Mouse (Mus musculus): ENCODE data around the gene Sidt2.

Sidt2 gene

DNA sequence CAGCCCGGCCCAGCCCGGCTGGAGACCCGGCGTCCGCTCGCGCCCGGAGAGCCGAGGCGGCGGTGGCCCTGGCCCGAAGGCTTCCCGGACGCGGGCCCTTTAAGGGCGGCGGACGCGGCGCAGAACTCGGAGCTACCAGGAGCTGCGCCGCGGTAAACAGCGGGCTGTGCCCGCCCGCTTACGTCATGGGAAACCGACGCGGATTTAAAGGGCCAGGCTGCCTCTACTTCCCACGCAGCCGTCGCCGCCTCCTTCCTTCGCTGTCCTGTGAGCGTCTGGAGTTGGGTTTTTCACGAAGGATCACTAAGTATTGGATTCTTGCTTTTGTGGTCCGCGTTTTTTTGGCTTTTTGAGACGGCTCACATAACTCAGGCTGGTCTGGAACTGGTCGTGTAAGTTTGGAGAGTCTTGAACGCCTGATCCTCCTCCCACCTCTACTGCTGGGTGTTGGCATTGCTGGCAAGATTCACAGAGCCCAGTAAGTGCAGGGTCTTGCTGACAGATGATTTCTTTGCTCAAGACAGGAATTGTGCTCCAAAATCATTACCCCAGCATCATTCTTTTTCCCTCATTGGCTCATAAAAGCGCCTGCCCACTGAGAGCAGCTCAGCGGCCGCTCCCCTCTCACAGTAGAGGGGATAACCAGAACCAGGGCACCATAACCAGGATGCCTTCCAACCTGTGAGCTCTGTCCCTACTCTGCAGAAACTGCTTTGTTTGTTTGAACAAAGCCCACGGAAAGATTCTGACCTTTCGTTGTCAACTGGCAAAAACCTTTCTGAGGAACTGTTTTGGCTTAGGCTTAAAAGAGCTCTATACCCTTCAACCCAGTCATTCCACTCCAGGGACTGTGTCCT is at the start of gene Sidt2:
Sidt2 (minus strand) TSS at position 152 of the 857 bp plus-strand sequence.
- DNase-seq (ENCODE audit: low spot score in 2 of 2) = peak in 1 of 2 experiments; percentile 90

DNA sequence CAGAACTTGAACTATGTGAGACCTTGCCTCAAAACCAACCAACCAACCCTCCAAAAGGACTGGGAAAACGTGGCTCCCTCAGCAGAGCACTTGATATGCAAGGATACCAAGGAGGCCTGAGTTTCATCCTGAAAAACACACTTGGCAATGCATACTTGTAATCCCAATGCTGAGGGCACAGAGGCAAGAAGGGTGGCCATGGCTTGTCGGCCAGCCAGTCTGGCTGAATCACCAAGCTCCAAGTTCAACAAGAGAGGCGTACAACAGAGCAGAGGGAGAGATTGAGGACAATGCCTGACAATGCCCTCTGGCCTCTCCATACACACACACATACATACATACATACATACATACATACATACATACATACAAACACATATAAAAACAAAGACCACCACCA is 49.5 kb upstream of the Sidt2 start:
- no peak for DNase-seq (ENCODE audit: low spot score in 2 of 2)

DNA sequence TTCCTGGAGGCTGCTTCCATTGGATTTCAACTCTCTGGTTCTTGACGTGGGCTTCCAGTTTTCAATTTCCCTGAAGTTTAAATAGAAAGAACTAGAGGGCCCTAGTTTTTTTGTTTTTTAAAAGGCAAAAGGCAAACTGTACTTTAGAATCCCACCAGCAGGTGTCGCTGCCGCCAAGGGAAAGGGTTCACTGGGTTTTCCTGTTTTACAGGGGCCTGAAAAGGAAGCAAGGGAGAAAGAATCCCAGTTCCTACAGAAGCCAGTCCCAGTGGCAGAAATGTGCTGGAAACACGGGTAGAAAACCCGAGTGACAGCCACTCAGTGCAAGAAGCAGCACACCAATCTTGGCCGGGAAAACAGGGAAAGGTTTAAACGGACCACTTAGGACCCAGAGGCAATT is 48.7 kb upstream of the Sidt2 start:
- peak; percentile 83 to 86 for DNase-seq (ENCODE audit: low spot score in 2 of 2)

DNA sequence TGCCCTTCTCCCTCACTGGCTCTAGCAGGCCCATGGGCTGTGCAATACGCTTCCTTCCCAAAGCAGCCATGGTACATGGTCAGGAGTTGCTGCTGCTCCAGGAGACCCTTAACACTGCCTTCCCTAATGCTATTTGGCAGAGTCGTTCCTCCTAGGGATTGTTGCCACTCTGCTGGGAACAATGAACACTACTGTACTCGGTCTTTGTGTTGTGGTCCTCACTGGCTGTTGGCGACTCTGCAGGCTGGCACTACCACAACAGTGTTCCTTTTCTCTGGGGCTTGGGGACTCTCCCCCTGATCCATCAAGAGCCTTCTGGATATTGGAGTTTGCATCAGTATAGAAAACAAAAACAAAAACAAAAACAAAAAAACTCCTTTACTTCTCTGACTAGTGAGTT is 44.0 kb upstream of the Sidt2 start:
- no peak for DNase-seq (ENCODE audit: low spot score in 2 of 2)

DNA sequence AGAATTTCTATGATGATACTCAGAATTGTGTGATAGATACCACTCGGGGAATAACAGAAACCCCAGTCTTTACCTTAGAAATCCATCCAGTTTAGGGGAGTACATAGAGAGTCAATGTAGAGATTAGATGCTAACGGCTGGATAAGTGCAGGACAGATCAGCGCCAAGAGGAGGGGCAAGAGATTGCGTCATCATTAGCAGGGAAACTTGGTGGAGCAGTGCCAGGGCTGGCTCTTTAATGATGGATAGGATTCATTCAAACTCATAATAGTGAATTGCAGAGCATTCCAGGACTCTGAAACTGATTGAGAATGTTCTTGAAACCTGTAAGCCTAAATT is 30.1 kb upstream of the Sidt2 start:
- DNase-seq (ENCODE audit: low spot score in 2 of 2) = peak in 1 of 2 experiments; percentile 49

DNA sequence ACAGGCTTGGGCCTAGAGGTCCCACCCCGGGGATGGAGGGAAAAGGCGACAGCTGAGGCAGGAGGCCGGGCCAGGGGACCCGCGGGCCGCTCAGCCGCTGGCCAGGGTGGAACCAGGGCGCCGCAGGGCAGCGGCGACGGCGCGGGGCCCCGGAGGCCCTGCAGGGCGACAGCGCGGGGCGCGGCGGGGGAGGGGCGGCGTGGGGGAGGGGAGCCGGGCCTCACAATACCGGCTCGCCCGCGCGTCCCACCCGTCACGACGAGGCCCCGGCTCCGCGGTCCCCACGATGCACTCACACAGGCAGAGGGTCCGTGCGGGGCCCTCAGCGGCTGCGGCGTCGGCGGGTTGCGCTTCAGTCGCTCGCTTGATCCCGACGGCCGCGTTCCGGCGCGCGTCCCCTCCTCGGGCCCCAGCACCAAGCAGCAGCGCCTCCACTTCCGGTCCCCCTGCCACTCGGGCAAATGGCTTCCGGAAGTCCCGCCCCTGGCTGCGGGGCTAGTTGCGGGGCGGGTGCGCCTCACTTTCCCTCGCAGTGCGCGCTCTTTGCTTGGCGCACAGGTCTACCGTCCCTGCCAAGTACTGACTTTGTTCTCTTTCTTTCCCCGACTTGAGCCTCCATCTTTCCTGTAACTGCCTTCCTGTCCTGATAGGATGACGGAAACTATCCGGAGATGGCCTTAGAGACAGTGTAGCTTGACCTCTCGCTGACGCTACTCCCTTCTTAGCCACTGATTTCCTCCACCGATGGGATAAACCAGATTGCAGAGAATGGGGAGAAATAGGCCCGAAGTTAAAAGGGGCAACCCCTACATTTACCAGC is 29.6 kb upstream of the Sidt2 start:
- DNase-seq (ENCODE audit: low spot score in 2 of 2) = peak; percentile 85 to 93

DNA sequence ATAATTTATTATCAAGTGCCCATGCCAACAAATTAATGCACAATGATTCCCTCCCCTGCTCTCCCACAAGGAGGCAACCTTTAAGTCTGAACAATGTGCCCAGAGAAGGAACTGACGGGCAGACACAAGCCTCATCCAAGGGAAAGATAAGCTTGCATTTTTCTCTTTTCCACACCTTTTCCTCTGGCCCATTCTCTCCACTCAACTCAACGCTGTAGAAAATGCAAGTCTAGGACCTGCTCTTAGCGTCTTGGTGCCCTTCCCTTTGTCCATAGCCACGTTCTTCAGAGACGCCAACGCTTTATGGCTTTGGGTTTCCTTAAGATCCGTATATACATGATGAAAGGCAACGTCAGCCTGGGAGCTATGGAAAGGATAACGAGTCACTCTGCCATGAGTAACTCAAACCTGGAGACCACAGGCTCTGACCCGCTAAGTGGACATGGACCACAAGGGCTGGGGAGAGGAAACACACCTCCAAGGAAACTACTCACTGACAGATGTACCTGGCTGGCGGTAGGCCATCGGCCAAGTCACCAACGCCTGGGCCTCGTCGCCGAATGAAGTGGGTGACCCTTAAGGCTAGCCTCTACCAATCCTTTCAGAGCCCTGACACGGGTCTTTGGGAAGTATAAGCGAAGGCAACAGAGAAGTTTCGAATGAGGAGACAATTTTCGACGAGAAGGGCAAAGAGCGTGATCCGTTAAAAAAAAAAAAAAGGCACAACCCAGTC is 28.8 kb upstream of the Sidt2 start:
- DNase-seq (ENCODE audit: low spot score in 2 of 2) = peak; percentile 51 to 62

DNA sequence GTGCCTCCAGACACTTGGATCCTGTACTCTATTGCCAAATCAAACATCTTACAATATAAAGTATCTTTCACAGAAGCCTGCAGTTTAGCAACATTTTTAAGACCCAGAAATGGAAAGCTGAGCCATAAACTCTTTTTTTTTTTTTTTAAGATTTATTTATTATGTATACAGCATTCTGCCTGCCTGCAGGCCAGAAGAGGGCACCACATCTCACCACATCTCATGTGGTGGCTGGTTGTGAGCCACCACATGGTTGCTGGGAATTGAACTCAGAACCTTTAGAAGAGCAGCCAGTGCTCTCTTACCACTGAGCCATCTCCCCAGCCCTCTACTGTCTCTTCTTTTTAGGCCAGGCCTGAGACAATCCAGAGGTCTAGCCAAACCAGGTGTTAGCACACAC is 26.3 kb upstream of the Sidt2 start:
- DNase-seq (ENCODE audit: low spot score in 2 of 2) = peak in 1 of 2 experiments; percentile 33

DNA sequence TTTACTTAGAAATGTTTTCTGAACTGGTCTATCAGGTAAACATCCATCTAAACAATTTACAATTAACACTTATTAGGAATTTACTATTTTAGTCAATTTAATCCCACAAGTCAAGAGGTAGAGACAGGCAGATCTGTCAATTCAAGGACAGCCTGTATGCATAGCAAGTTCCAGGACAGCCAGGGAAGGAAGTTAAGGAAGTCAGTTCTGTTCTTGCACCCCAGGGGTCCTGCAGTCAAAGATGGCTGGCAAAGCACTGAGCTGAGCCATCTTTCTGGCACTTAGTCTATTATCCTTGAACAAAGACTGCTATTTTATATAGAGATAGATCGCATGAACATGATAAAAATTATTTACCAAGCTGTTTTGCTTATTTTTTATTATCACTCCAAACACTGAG is 25.6 kb upstream of the Sidt2 start:
- DNase-seq (ENCODE audit: low spot score in 2 of 2) = no peak

DNA sequence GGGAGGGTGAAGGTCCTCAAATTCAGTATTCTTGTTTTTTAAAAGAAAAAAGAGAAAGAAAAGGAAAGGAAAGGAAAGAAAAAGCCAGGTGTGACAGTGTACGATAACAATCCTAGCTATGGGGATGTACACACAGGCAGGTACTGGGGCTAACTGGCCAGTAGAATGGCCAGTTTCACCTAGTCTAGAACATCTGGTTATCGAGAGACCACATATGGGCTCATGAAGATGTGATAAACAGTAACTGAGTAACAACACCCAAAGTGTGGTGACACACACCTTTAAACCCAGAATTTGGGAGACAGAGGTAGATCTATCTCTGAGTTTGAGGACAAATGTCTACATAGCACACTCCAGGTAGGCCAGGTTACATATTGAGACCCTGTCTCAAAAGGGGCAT is 24.7 kb upstream of the Sidt2 start:
- DNase-seq (ENCODE audit: low spot score in 2 of 2) = no peak

DNA sequence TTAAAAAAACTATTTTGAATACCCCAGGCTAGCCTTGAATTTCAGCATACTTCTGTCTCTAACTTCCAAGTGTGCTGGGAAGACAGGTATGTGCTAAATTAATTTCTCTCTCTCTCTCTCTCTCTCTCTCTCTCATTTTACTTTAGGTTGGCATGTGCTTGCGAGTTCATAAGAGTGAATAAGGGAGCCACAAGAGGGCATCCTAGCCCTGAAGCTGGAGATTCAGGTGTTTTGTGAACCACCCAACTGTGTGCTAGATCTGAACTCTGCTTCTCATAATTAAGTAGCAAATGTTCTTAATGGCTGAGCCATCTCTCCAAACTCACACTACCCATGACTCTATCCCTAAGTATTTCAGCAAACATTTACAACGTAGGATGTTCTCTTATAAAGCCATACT is 21.8 kb upstream of the Sidt2 start:
- DNase-seq (ENCODE audit: low spot score in 2 of 2) = no peak

DNA sequence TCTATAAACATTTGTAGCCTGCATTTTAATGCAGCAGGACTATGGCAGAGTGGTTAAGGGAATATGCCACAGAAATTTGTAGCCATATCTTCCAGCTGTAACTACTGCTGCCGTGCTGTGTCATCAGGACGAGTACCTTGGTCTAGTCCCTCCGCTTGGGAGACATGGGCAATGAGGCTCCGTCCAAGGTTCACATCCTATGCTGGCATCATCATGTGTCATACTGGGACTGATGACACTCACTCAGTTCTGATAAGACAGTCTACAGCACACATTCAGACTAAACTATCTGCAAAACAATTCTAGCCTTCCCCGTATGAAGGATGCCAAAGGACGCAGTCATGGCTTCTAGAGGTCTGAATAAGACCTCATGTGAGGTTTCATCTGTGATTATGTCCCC is 8.5 kb upstream of the Sidt2 start:
- DNase-seq (ENCODE audit: low spot score in 2 of 2) = no peak

DNA sequence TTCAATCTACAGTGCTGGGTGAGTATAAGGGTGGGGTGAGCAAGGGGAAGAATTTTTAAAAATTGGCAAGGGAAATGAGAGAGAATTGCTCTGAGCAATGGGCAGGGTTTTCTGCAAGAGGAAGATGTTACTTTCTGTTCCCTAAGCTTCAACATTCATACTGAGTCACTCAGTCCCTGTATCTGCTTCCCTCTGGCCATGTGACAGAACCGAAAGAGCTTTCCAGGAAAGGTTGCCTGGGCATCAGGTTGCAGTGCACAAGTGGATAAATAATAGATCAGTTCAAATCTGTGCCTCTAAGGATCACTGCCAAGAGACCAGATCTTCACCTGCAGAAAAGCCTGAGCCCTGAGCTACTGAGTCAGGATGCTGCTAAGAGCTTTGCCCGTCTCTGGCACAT is 6.8 kb upstream of the Sidt2 start:
- DNase-seq (ENCODE audit: low spot score in 2 of 2) = no peak

DNA sequence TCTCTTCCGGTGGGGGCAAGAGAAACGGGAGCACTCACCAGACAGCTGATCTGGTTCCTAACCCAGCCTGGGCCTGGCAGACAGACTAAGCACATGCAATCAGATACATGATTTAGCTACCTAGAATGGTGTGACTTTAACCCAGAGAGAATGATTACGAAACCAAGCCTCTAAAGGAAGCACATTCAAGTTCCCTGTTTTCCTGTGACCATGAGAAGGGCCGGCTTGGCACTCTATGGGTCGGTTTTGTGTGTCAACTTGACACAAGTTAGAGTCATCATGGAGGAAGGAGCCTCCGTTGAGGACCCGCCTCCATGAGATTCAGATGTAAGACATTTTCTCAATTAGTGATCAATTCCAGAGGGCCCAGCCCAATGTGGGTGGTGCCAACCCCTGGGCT is 4.6 kb upstream of the Sidt2 start:
- no peak for DNase-seq (ENCODE audit: low spot score in 2 of 2)

DNA sequence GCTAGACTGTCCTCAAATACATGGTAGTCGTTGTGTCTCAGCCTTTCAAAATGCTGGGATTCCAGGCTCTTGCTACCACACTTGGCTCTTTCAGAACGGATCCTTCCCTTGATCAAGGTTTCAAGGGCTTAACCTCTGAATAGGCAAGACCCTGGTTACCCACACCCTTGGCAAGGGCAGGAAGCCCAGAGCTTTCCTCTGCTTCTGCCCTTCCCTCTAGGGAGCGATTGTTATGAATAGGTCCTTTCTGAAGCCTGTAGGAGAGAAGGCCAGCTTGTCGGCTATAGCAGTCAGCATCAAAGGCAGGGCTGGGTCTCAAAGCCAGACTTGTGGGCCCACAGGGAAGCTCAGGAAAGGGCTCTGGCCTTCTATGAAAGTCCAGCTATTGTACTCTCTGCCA is 3.8 kb upstream of the Sidt2 start:
- DNase-seq (ENCODE audit: low spot score in 2 of 2) = no peak

DNA sequence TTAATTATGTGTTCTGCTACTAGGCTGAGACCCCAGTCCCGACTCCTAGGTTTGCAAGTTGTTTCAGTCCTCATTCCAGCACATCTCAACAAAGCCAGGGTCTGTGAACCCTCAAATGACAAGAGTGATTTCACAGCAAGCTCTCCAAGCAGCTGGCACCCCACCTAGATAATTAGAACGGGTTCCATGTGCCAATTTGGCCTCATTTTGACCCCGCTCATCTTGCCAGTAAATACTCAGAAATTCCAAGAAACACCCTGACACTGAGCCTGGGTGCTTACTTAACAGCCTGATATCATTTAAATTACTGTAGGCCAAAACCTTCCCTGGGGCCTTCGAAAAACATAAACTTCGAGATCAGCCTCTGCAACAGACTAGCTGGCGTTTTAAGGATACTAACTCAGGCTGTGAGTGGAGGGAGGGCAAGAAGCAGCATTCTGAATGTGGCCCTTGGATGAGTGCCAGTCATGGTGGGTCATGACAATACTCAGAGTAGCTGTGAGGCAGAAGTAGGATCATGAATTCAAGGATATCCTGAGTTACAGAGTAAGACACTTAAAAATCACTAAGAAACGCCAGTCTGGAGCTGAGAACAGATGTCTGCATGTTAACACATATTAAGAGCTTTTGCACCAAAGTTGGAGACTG is 3.1 kb upstream of the Sidt2 start:
- DNase-seq (ENCODE audit: low spot score in 2 of 2) = no peak

DNA sequence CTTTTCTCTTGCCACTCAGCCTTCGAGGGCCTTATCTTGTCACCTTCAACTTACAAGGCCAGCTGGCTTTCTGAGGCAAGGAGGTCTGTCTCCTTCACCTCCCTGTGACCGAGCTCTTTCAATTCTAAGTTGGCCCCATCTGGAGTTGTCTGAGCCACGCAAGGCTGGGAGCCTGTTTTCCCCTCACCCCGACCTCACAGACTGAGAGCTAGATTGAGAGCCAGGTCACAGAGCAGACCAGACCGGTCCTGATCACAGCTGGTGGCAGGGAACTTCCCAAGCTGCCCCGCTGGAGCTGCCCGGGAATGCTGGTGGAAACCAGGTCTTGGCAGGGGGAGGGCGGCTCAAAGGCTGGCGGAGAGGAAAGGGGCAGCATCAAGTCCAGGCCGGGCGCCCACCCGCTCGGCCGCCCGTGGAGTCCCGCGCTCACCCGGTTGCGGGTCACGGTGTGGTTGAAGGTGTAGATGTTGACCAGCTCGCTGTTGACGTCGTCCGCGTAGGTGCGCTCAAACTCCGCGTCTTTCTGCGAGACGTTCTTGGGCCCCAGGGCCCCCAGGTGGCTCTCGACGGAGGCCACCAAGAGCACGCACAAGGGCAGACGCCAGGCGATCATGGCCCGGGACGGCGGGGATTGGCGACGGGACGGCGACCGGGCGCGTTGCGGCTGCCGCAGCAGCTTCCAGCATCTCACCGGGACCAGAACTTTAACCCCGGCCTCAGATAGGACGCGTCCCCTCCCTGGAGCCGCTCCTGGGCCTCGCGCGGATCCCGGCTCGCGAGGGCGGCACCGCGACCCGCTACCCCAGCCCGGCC is 558 bp downstream of the Sidt2 start:
- DNase-seq (ENCODE audit: low spot score in 2 of 2) = peak; percentile 65 to 78

DNA sequence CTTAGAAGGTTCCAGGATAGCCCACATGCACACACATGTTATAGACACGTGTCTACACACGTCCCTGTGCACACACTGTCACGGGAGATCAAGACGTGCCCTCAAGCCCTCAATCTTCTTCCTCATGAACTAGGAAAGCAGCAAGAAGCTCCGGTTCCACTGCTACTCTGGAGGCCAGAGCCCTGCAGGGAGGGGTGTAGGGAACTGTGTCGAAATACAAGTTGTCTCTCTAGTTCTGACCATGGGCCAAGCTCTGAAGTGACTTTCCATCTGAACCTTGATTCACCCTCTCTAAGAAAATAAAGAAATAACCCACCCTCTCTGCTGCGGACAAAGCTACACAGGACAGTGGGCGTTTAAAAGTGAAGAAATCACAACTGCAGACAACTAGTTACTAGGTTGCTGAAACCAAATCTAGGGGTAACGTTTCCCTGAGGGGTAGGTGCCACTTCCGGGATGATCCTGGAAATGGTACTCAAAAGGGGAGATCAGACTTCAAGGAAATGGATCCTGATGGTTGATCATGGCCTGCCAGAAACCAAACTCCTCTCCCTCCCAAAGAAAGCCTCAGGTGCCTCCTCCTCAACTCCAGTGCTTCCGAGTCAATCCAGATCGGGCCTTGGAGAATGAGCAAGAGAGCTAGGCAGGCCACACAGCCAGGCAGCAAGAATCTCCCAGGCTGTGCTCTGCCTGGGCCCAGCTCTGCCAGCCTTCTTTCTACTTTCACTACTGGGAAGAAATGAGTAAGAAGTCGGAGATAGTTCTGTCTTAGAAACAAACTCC is 1.4 kb downstream of the Sidt2 start:
- DNase-seq (ENCODE audit: low spot score in 2 of 2) = no peak

DNA sequence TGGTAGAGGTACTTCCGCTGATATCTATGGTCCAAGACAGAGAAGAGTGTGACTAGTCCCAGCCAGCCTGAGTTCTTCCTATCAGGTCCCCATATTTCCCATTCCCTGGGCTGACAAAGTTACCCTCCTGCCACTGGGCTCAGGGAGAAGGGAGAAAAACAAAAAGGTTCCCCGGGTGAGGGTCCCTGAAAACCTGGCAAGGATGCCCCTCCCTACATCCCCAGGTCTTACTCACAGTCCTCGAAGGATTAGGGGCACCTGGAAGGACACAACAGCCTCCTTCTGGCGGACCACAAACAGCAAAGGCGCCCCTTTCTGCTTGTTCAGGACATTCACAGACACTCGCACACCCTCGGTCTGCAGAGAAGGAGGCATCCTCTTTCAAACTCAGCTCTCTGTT is 2.2 kb downstream of the Sidt2 start:
- no peak for DNase-seq (ENCODE audit: low spot score in 2 of 2)

DNA sequence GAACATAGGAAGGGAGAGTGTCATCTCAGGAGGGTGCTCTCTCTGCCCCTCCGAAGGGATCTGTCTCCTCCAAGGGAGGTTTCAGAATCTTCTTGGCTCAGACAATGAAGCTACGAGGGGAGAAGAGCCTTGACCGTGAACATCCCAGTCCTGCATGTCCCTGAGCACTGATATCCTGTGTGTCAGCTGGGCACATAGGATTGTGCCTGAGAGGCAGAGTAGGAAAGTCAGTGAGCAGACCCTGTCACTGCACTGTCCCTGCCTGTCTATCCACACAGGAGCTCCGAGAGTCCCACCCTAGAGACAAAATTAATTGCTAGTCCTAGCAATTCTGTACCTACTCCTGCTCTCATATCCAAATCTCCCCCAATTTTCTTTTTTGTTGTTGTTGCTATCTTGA is 3.0 kb downstream of the Sidt2 start:
- no peak for DNase-seq (ENCODE audit: low spot score in 2 of 2)

DNA sequence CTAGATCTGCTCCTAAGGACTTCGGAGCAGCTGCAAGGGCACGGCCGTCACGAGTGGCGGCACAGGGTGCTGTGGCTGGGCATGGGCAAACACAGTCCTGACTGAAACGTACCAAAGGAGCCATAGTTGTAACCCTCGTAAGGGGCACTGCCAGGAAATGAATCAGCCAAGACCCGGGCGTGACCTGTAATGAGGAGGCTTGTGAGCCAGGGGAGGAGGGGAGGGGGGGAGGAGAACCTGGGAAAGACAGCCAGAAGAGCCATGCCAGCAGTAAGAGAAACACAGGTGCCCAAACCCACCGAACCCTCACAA is 8.2 kb downstream of the Sidt2 start:
- no peak for DNase-seq (ENCODE audit: low spot score in 2 of 2)
